Mouse (Mus musculus): Measurements from ENCODE around the gene Gm14295.
"Not testable (repeated sequence)": the region's sequence is repeated elsewhere in the genome, so short reads cannot be mapped to it uniquely, and the experiment has no call there.

Gene Gm14295

DNA sequence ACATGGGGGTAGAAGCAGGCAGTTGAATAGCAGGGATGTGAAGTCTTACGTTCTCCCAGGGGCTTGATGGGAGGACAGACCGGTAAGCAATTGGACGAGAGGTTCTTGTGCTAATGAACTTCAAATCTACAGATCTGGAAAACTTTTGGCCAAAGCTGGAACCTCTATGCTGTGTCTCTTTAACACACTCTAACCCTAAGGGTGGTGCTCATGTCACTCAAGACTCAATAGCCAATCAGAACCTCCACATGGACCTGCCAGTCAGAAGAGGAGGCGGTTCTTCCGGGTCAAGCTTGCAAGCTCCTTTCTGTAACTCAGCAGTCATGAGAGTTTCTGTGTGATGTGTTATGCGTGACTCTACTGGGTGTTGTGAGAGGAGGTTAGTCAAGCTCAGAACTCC, at the start of gene Gm14295:
Gm14295 (plus strand) TSS at position 301 of the 400 bp plus-strand sequence.
- not testable (repeated sequence) for DNase-seq

DNA sequence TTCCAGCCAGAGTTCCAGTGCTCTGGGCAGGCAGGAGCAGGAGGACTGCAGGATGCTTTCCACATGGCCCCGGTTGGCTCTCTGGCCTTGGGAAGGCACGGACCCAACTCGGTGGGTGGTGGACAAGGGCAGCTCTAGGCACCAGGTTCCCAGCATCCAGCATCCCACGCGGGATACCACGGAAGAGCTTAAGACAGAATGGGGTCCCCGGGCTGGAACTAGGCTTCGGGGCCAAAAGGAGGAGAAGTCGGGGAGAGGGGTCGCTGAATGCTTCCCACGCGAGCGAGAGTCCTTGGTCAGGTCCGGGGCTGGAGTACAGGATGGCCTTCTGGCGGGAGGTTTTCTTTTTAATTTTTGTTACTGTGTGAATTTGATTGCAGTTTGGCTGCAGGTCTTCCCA, 373 bp downstream of the Gm14295 start:
- DNase-seq = not testable (repeated sequence)

DNA sequence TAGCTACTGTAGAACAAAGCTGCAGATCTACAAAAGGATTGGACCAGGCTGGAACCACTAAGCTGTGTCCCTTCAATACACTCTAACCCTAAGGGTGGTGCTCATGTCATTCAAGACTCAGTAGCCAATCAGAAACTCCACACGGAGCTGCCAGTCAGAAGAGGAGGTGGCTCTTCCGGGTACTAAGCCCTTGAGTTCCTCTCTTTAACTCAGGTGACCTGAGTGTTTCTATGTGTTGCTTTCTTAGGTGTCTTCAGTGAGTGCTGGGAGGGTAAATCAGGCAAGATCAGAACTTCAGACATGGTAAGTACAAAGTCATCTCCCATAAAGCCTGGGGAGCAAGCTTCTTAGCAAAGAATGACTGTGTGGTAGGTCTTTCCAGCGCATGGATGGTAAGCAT, 32.4 kb downstream of the Gm14295 start, which contains the start of gene Gm14408:
Gm14408 (plus strand) TSS at position 301 of the 400 bp plus-strand sequence.
- not testable (repeated sequence) for DNase-seq

Measured in right cerebral cortex, adult 18-20 months (tissue).